Mouse (Mus musculus) v-Abl transformed pro-B cells (cell line): Measurements from ENCODE around the gene Pagr1a.

Source experiments
- in situ Hi-C, 2 experiments: fragments of 400-800 bp; cut with MboI; formaldehyde crosslinking; loops; one replicate each; pipeline ENCODE4 v1.15.1; 2025; ENCODE audit not compliant: unreplicated experiment in 2 of 2

The Pagr1a gene

DNA sequence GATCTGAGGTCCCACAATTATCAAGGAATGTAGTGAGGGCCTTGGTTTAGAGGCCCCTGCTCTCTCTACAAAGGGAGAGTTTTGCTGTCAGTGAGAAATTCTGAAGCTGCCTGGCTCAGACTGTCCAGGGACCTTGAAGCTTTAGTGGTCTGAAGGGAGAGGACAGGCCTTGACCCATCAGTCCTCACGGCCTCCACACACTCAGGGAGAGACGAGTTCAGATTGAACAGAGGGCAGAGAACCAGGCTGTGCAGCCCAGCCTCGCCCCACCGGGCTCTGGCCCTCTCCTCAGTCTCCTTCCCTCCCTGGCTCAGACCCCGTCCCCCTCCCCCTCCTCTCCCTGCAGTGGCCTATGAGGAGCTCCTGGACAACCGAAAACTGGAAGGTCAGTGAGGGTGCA is 49.8 kb downstream of the Pagr1a start:
- in situ Hi-C loops: loop anchor here in 1 of 2 experiments (25.0 kb wide), 1 partner anchor 130 kb away; the partner anchor contains the start of genes 4930451I11Rik and Doc2a

DNA sequence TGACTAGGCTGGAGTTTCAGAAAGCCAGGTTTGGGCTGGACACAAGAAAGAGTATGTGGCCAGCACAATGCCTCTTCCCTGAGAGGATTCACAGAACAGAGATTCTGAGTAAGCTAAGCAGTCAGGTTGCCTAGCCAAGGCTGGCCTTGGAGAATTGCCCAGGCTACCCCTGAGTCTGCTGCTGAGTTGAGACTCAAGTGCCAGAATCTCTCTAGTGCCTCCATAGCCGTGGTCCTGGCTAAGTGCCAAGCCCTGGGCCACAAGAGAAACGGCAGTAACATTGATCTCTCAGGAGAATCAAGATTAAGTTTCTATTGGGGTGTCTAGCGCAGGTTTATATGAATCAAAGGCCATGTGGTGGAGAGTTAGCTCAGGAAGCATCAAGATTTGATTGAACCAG is 51.6 kb downstream of the Pagr1a start:
- in situ Hi-C loops: loop anchor here in 1 of 2 experiments (25.0 kb wide), 1 partner anchor 128 kb away; the partner anchor contains the start of genes 4930451I11Rik and Doc2a
